Mouse (Mus musculus): ENCODE results near the gene Fam227b.

GRCm38 (mm10) chr2:125975206-125975605 lies 176.6 kb downstream of the Fam227b start:
- TF ChIP-seq POLR2A (IDR thresholded peaks at IDR 0.05; ENCODE audit: insufficient read depth, low read depth, low read length) (no peak), CTCF (IDR thresholded peaks at IDR 0.05) (no peak)
